Mouse (Mus musculus) forebrain, postnatal 0 days (tissue): Measurements from ENCODE around the gene 1110032F04Rik. TPM values are rescaled to one million over a fixed set of nuclear protein-coding genes. Genes with fewer than 3 reads are reported as not detected.

Source experiments
- ATAC-seq: fragments of 200-750 bp; cut with Nextera tagmentation; 2 replicates; pipeline ENCODE4 v1.8.0; 2017; ENCODE audit warnings: mild to moderate bottlenecking, moderate library complexity
- DNase-seq: peaks from one replicate; pipeline ENCODE4 v3.0.0-alpha.2; 2015
- H3K27ac ChIP-seq: fragments of 300-500 bp; sonication (generic); 2 replicates; pipeline ENCODE4 v1.5.1; 2014; ENCODE audit warnings: low read depth, mild to moderate bottlenecking, antibody characterized with exemption, low read length, moderate library complexity, mixed read lengths
- H3K27me3 ChIP-seq: fragments of 300-500 bp; sonication (generic); 2 replicates; pipeline ENCODE4 v1.6.1; 2014; ENCODE audit warnings: mild to moderate bottlenecking, low read length, mixed read lengths; ENCODE audit not compliant: insufficient read depth
- H3K36me3 ChIP-seq: fragments of 300-500 bp; sonication (generic); 2 replicates; pipeline ENCODE4 v1.6.1; 2014; ENCODE audit warnings: mild to moderate bottlenecking, moderate library complexity; ENCODE audit not compliant: insufficient read depth
- H3K4me1 ChIP-seq: fragments of 300-500 bp; sonication (generic); 2 replicates; pipeline ENCODE4 v1.6.1; 2014; ENCODE audit warnings: antibody characterized with exemption; ENCODE audit not compliant: insufficient read depth
- H3K4me2 ChIP-seq: fragments of 300-500 bp; sonication (generic); 2 replicates; pipeline ENCODE4 v1.6.1; 2014; ENCODE audit warnings: low read depth, mild to moderate bottlenecking, moderate library complexity
- H3K4me3 ChIP-seq: fragments of 300-500 bp; sonication (generic); 2 replicates; pipeline ENCODE4 v1.5.1; 2014; ENCODE audit warnings: low read depth, low read length, mixed read lengths
- H3K9ac ChIP-seq: fragments of 300-500 bp; sonication (generic); 2 replicates; pipeline ENCODE4 v1.6.1; 2014; ENCODE audit warnings: mild to moderate bottlenecking
- H3K9me3 ChIP-seq: fragments of 300-500 bp; sonication (generic); 2 replicates; pipeline ENCODE4 v1.6.1; 2016; ENCODE audit warnings: low read length
- CTCF ChIP-seq: sonication (generic); IDR thresholded peaks from 2 replicates; pipeline ENCODE4 v1.5.1; 2016; ENCODE audit warnings: antibody characterized with exemption, control low read depth, low read depth
- WGBS: fragments of 180-500 bp; shearing (Covaris S2); extraction: QIAGEN DNeasy Blood & Tissue Kit; methylation state at CpG from one replicate; pipeline ENCODE4 v1.1.7; 2014; 5-methylcytosine and 5-hydroxymethylcytosine counted together
- polyA plus RNA-seq: library from polyadenylated mRNA; unstranded; fragments of >200 nt; fragmentation: Nextera tagmentation; extraction: Ambion mirVana; gene quantifications from 2 replicates; pipeline ENCODE4 v1.2.1, GENCODE M21; 2015
- total RNA-seq: library from RNA; depleted of rRNA; stranded (reverse); fragments of >200 nt; gene quantifications from 2 replicates; pipeline ENCODE4 v1.2.3, GENCODE M21; 2014; rRNA removed

The 1110032F04Rik gene
- total RNA-seq (9.8 and 13.4 TPM in 2 replicates), polyA plus RNA-seq (2.5 and 2.6 TPM in 2 replicates)

GRCm38 (mm10) chr3:68869211-68869690 lies at the start of gene 1110032F04Rik:
Gene 1110032F04Rik (plus strand): TSS chr3:68869586.
- TF ChIP-seq CTCF: no peak
- under 1% methylated on average over 60 of the region's 62 CpGs for WGBS

GRCm38 (mm10) chr3:68821406-68821805 lies 48.0 kb upstream of the 1110032F04Rik start:
- Histone ChIP-seq H3K36me3 (no peaks in the 10 kb centered on the region), H3K27ac (no peak overlapping the region), H3K9me3 (no peaks in the 10 kb centered on the region), H3K9ac (no peak overlapping the region), H3K4me3 (no peak overlapping the region), H3K4me1 (0 out of 2 replicates have a peak, but pooled peaks cover 4% of the 10 kb centered on the region), H3K4me2 (no peak overlapping the region), H3K27me3 (no peaks in the 10 kb centered on the region)
- ATAC-seq (no peak), DNase-seq (no peak)
- TF ChIP-seq CTCF: no peak
- WGBS: 68% methylated on average over 4 of the region's 4 CpGs

More at GRCm38 (mm10) chr3:68869211-68869690, at the start of gene 1110032F04Rik:
- Histone ChIP-seq H3K27me3 (no peaks in the 10 kb centered on the region), H3K4me2 (peak within 1 kb of the TSS; percentile 94), H3K27ac (peak within 1 kb of the TSS; percentile 17; the same call in 1 of the 2 replicates), H3K36me3 (no peaks in the 10 kb centered on the region), H3K4me1 (peaks cover 6% of the 10 kb centered on the region), H3K9ac (peak within 1 kb of the TSS; percentile 68), H3K9me3 (no peaks in the 10 kb centered on the region), H3K4me3 (peak within 1 kb of the TSS; percentile 78)
- ATAC-seq: peak; percentile 75
- DNase-seq: peak; percentile 64

- H3K9me3 ChIP-seq: no peaks in the 10 kb centered on the region
- 13% methylated on average over 5 of the region's 5 CpGs for WGBS
- peak; percentile 89 for ATAC-seq
These were observed 47.5 kb upstream of the 1110032F04Rik start for GRCm38 (mm10) chr3:68821926-68822341.

GRCm38 (mm10) chr3:68823876-68824764 lies 45.3 kb upstream of the 1110032F04Rik start:
- Histone ChIP-seq H3K4me3 (no peak overlapping the region), H3K27ac (peak overlapping the region; percentile 11; the same call in 1 of the 2 replicates), H3K4me2 (no peak overlapping the region), H3K9ac (no peak overlapping the region), H3K36me3 (no peaks in the 10 kb centered on the region), H3K4me1 (0 out of 2 replicates have a peak, but pooled peaks cover 4% of the 10 kb centered on the region), H3K9me3 (no peaks in the 10 kb centered on the region), H3K27me3 (no peaks in the 10 kb centered on the region)
- peak; percentile 85 for ATAC-seq
- no peak for TF ChIP-seq CTCF
- peak; percentile 79 for DNase-seq
- 24% methylated on average over 15 of the region's 15 CpGs for WGBS

More at GRCm38 (mm10) chr3:68821926-68822341, 47.5 kb upstream of the 1110032F04Rik start:
- Histone ChIP-seq H3K4me2 (no peak overlapping the region), H3K36me3 (no peaks in the 10 kb centered on the region), H3K27me3 (no peaks in the 10 kb centered on the region), H3K4me1 (0 out of 2 replicates have a peak, but pooled peaks cover 4% of the 10 kb centered on the region), H3K9ac (no peak overlapping the region), H3K4me3 (no peak overlapping the region), H3K27ac (no peak overlapping the region)
- DNase-seq: no peak
- TF ChIP-seq CTCF: no peak

- Histone ChIP-seq H3K36me3 (no peaks in the 10 kb centered on the region), H3K9ac (no peak overlapping the region), H3K9me3 (no peaks in the 10 kb centered on the region), H3K4me1 (0 out of 2 replicates have a peak, but pooled peaks cover 4% of the 10 kb centered on the region), H3K4me2 (no peak overlapping the region), H3K27ac (peak overlapping the region; percentile 11; the same call in 1 of the 2 replicates), H3K4me3 (no peak overlapping the region), H3K27me3 (no peaks in the 10 kb centered on the region)
- WGBS: 44% methylated on average over 2 of the region's 2 CpGs
- no peak for DNase-seq
- no peak for TF ChIP-seq CTCF
- ATAC-seq: peak; percentile 15
These were observed 44.7 kb upstream of the 1110032F04Rik start for GRCm38 (mm10) chr3:68824765-68825090.

GRCm38 (mm10) chr3:68825151-68825550 lies 44.2 kb upstream of the 1110032F04Rik start:
- no peaks in the 10 kb centered on the region for H3K27me3 ChIP-seq
- no peak overlapping the region for H3K4me2 ChIP-seq
- no peak overlapping the region for H3K4me3 ChIP-seq
- no peak overlapping the region for H3K9ac ChIP-seq
- no peaks in the 10 kb centered on the region for H3K9me3 ChIP-seq
- ATAC-seq (no peak), DNase-seq (no peak)
- whole genome bisulfite sequencing: 41% methylated on average over 8 of the region's 8 CpGs
- H3K4me1 ChIP-seq: 0 out of 2 replicates have a peak, but pooled peaks cover 4% of the 10 kb centered on the region
- TF ChIP-seq CTCF: no peak
- H3K27ac ChIP-seq: 0 out of 2 replicates have a peak overlapping the region, but pooled peaks have one; percentile 11
- H3K36me3 ChIP-seq: no peaks in the 10 kb centered on the region

- 0 out of 2 replicates have a peak, but pooled peaks cover 4% of the 10 kb centered on the region for H3K4me1 ChIP-seq
- H3K27me3 ChIP-seq: no peaks in the 10 kb centered on the region
- no peak overlapping the region for H3K27ac ChIP-seq
- DNase-seq (no peak), ATAC-seq (no peak)
- H3K36me3 ChIP-seq: no peaks in the 10 kb centered on the region
- H3K4me3 ChIP-seq: no peak overlapping the region
- no peak overlapping the region for H3K9ac ChIP-seq
- no peak overlapping the region for H3K4me2 ChIP-seq
- WGBS: 83% methylated on average over 5 of the region's 5 CpGs
- TF ChIP-seq CTCF: no peak
- H3K9me3 ChIP-seq: no peaks in the 10 kb centered on the region
These were observed 41.7 kb upstream of the 1110032F04Rik start for GRCm38 (mm10) chr3:68827671-68828070.
